Mouse (Mus musculus): ENCODE results near the gene Zfp281. TPM values are rescaled to one million over a fixed set of nuclear protein-coding genes. Genes with fewer than 3 reads are reported as not detected.

Gene Zfp281
- polyA plus RNA-seq (2021; fragmentation: Nextera tagmentation): 7.6 and 8.2 TPM in 2 replicates
- long read RNA-seq, experiment 1, full-length matches to known transcripts: 16 of 39 reads
- long read RNA-seq, experiment 1, partial matches to known transcripts: 0 of 39 reads
- long read RNA-seq, experiment 1, other reads (novel, unspliced or antisense): 23 of 39 reads
- long read RNA-seq, experiment 2, full-length matches to known transcripts: 213 of 240 reads
- long read RNA-seq, experiment 2, partial matches to known transcripts: 0 of 240 reads
- long read RNA-seq, experiment 2, other reads (novel, unspliced or antisense): 27 of 240 reads

GRCm38 (mm10) chr1:136624146-136625018, at the start of gene Zfp281:
Gene Zfp281 (plus strand): TSS chr1:136624901.

Other genes starting within 250 kb of the Zfp281 start
- gene Ddx59, start 209.6 kb upstream of the Zfp281 start, polyA plus RNA-seq (2021; fragmentation: Nextera tagmentation): 7.6 and 8.0 TPM in 2 replicates
- gene Kif14, start 158.6 kb upstream of the Zfp281 start, polyA plus RNA-seq (2021; fragmentation: Nextera tagmentation): not detected in 2 replicates

Data from layer of hippocampus, adult 6 months (tissue).